Mouse (Mus musculus) neural tube, embryonic 15.5 days (tissue): ENCODE data around the gene Snrpn. TPM values are rescaled to one million over a fixed set of nuclear protein-coding genes. Genes with fewer than 3 reads are reported as not detected.
A peak's percentile ranks its signal among the peaks of the same experiment; 100 is the strongest.

Source experiments
- ATAC-seq: fragments of 200-750 bp; cut with Nextera tagmentation; 2 replicates; pipeline ENCODE4 v1.8.0; 2017; ENCODE audit warnings: mild to moderate bottlenecking, moderate TSS enrichment, moderate library complexity; ENCODE audit not compliant: low FRiP score
- H3K27ac ChIP-seq: fragments of 300-500 bp; sonication (generic); replicated peaks from 2 replicates; pipeline ENCODE4 v1.5.1; 2015; ENCODE audit warnings: mild to moderate bottlenecking, inconsistent platforms
- H3K27me3 ChIP-seq: fragments of 300-500 bp; sonication (generic); replicated peaks from 2 replicates; pipeline ENCODE4 v1.6.1; 2015; ENCODE audit warnings: inconsistent platforms
- H3K36me3 ChIP-seq: fragments of 300-500 bp; sonication (generic); 2 replicates; pipeline ENCODE4 v1.6.1; 2015; ENCODE audit warnings: inconsistent platforms
- H3K4me1 ChIP-seq: fragments of 300-500 bp; sonication (generic); 2 replicates; pipeline ENCODE4 v1.6.1; 2015; ENCODE audit warnings: inconsistent platforms
- H3K4me2 ChIP-seq: fragments of 300-500 bp; sonication (generic); 2 replicates; pipeline ENCODE4 v1.6.1; 2015; ENCODE audit warnings: inconsistent platforms, mild to moderate bottlenecking, moderate library complexity
- H3K4me3 ChIP-seq: fragments of 300-500 bp; sonication (generic); replicated peaks from 2 replicates; pipeline ENCODE4 v1.5.1; 2015; ENCODE audit warnings: mild to moderate bottlenecking, inconsistent platforms
- H3K9ac ChIP-seq: fragments of 300-500 bp; sonication (generic); replicated peaks from 2 replicates; pipeline ENCODE4 v1.6.1; 2015; ENCODE audit warnings: mild to moderate bottlenecking, inconsistent platforms
- H3K9me3 ChIP-seq: fragments of 300-500 bp; sonication (generic); replicated peaks from 2 replicates; pipeline ENCODE4 v1.6.1; 2016; ENCODE audit warnings: inconsistent platforms
- WGBS: fragments of 180-500 bp; shearing (Covaris S2); methylation state at CpG from one replicate; pipeline ENCODE4 v1.1.7; 2015; ENCODE audit warnings: mixed read lengths; 5-methylcytosine and 5-hydroxymethylcytosine counted together
- polyA plus RNA-seq: library from polyadenylated mRNA; unstranded; fragments of >200 nt; fragmentation: Nextera tagmentation; extraction: Ambion mirVana; gene quantifications from 2 replicates; pipeline ENCODE4 v1.2.1, GENCODE M21; 2015

Snrpn gene
- polyA plus RNA-seq, 1 experiment from 2014 or later: 1,191 TPM

- Histone ChIP-seq H3K27ac (no peak overlapping the region), H3K9me3 (no peaks in the 10 kb centered on the region), H3K4me2 (no peak overlapping the region), H3K36me3 (no peaks in the 10 kb centered on the region), H3K9ac (no peak overlapping the region), H3K27me3 (no peaks in the 10 kb centered on the region), H3K4me1 (no peaks in the 10 kb centered on the region), H3K4me3 (no peak overlapping the region)
- ATAC-seq: no peak
- WGBS: 59% methylated on average over 2 of the region's 2 CpGs
These were observed 133.8 kb downstream of the Snrpn start for GRCm38 (mm10) chr7:60006262-60006661.

GRCm38 (mm10) chr7:60004606-60005330 is 135.3 kb downstream of the Snrpn start, which contains the start of the genes Snurf and Gm38393:
TSS of gene Snurf (minus strand) at chr7:60005049.
TSS of gene Gm38393 (minus strand) at chr7:60005064.
- Histone ChIP-seq H3K27me3 (no peaks in the 10 kb centered on the region), H3K27ac (peak within 1 kb of the TSS; percentile 89), H3K4me3 (peak within 1 kb of the TSS; percentile 53), H3K9ac (peak within 1 kb of the TSS; percentile 75), H3K36me3 (no peaks in the 10 kb centered on the region), H3K9me3 (no peaks in the 10 kb centered on the region), H3K4me2 (peak within 1 kb of the TSS; percentile 44), H3K4me1 (no peaks in the 10 kb centered on the region)
- peak; percentile 74 for ATAC-seq
- 49% methylated on average over 30 of the region's 30 CpGs for WGBS

DNA sequence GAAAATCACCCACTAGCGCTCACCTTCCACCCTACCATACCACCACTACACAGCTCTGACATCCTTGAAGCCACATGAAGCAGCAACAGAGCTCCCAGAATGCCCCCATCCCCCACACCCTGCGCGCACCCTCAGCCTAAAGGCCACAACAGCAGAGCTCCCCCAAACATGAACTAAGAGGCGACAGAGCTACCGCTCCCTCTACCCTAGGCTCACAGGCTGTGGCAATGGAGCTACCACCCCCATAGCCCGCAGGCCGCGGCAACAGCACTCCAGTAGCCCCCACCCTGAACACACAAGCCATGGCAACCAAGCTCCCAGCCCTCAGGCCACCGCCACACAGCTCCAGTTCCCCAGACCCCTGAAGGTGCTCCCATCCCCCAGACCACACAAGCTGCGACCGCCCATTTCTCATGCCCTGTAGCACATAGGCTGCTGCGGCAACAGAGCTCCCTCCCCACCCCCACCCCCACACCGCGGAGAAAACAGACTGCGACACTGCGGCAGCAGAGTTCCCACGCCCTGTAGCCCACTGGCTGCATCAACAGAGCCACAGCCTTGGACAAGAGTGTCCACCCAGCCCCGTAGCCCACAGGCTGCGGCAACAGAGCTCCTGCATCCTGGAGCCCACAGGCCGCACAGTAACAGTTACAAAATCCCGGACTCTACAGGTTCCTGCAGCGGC is 136.0 kb downstream of the Snrpn start:
- peak; percentile 79 for ATAC-seq
- peak overlapping the region; percentile 75 for H3K9ac ChIP-seq
- WGBS: 60% methylated on average over 22 of the region's 22 CpGs
- peak overlapping the region; percentile 53 for H3K4me3 ChIP-seq
- H3K36me3 ChIP-seq: no peaks in the 10 kb centered on the region
- H3K27me3 ChIP-seq: no peaks in the 10 kb centered on the region
- H3K9me3 ChIP-seq: no peaks in the 10 kb centered on the region
- H3K4me1 ChIP-seq: no peaks in the 10 kb centered on the region
- H3K27ac ChIP-seq: peak overlapping the region; percentile 89
- peak overlapping the region; percentile 44 for H3K4me2 ChIP-seq

DNA sequence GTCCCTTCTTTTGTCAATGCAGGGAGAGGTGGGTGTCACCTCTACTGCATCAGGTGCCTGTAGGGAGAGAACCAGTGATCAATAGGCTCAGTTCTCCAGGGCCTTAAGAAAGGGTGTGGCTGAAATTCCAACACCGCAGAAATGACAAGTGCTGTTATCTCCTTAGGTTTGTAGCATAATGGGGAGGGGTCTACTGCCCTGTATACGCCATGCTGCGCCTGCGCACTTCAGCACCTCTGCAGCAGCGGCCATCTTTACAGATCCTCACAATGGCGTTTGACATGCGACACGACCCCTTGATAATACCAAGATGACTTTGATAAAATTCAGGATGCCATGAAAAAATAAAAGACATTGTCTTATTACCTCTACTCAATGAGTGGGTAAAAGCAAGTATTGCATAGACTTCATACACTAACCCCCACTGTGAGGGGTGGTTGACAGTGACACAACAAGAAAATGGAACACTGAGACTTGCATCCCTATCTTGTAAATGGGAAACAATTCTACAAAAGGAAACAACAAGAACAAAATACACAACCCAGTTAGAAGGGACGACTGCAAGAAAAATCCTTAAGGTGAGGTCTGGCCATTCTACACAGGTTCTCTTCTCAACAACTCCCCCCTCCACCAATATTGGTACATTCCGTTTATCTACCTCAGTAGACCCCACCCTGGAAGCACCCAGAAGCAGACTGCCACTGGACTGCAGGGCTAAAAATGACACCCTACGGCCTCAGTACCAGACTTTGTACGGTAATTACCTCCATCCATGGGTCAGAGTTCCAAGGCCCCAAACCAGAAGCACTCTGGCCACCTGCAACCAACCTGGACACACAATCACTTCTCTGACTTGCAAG is 136.8 kb downstream of the Snrpn start:
- Histone ChIP-seq H3K27me3 (no peaks in the 10 kb centered on the region), H3K4me3 (peak overlapping the region; percentile 53), H3K36me3 (no peaks in the 10 kb centered on the region), H3K4me1 (no peaks in the 10 kb centered on the region), H3K9me3 (no peaks in the 10 kb centered on the region), H3K9ac (peak overlapping the region; percentile 75), H3K4me2 (peak overlapping the region; percentile 44), H3K27ac (peak overlapping the region; percentile 89)
- ATAC-seq: peak; percentile 83
- 49% methylated on average over 12 of the region's 12 CpGs for WGBS

GRCm38 (mm10) chr7:59978646-59979045 is 161.4 kb downstream of the Snrpn start:
- Histone ChIP-seq H3K4me3 (no peak overlapping the region), H3K4me2 (no peak overlapping the region), H3K9me3 (no peaks in the 10 kb centered on the region), H3K27ac (no peak overlapping the region), H3K36me3 (peaks cover 9% of the 10 kb centered on the region), H3K27me3 (no peaks in the 10 kb centered on the region), H3K9ac (no peak overlapping the region), H3K4me1 (no peaks in the 10 kb centered on the region)
- 72% methylated on average over 1 of the region's 1 CpGs for WGBS
- ATAC-seq: no peak

Other genes with a start within 250 kb of the Snrpn start
- gene Snurf, start 135.2 kb downstream of the Snrpn start, polyA plus RNA-seq: 731 and 865 TPM in 2 replicates
- 3.5 and 3.8 TPM in 2 replicates for gene Gm38393, start 135.2 kb downstream of the Snrpn start, polyA plus RNA-seq